Mouse (Mus musculus): ENCODE measurements around the gene Sec11a. TPM values are rescaled to one million over a fixed set of nuclear protein-coding genes. Genes with fewer than 3 reads are reported as not detected.
A peak's percentile ranks its signal among the peaks of the same experiment; 100 is the strongest.

Sec11a gene
- polyA plus RNA-seq, 1 experiment from 2014 or later, result 147 TPM

GRCm38 (mm10) chr7:80904921-80905515 lies 42.6 kb downstream of the Sec11a start, which contains the start of gene Nmb:
TSS of gene Nmb (minus strand) at chr7:80905076.
- peak within 1 kb of the TSS; percentile 63 for H3K4me2 ChIP-seq
- no peaks in the 10 kb centered on the region for H3K9me3 ChIP-seq
- no peaks in the 10 kb centered on the region for H3K27me3 ChIP-seq (replicated peaks)
- peaks cover 3% of the 10 kb centered on the region; the same call in 1 of the 2 replicates for H3K36me3 ChIP-seq (replicated peaks)
- peaks cover 28% of the 10 kb centered on the region for H3K4me1 ChIP-seq
- H3K27ac ChIP-seq, result peak within 1 kb of the TSS; percentile 13
- H3K4me3 ChIP-seq, result peak within 1 kb of the TSS; percentile 30
- peak; percentile 18; the same call in 1 of the 2 replicates for ATAC-seq (replicated peaks)
- peak within 1 kb of the TSS; percentile 23; the same call in 1 of the 2 replicates for H3K9ac ChIP-seq
- 5% methylated on average over 19 of the region's 19 CpGs for WGBS

DNA sequence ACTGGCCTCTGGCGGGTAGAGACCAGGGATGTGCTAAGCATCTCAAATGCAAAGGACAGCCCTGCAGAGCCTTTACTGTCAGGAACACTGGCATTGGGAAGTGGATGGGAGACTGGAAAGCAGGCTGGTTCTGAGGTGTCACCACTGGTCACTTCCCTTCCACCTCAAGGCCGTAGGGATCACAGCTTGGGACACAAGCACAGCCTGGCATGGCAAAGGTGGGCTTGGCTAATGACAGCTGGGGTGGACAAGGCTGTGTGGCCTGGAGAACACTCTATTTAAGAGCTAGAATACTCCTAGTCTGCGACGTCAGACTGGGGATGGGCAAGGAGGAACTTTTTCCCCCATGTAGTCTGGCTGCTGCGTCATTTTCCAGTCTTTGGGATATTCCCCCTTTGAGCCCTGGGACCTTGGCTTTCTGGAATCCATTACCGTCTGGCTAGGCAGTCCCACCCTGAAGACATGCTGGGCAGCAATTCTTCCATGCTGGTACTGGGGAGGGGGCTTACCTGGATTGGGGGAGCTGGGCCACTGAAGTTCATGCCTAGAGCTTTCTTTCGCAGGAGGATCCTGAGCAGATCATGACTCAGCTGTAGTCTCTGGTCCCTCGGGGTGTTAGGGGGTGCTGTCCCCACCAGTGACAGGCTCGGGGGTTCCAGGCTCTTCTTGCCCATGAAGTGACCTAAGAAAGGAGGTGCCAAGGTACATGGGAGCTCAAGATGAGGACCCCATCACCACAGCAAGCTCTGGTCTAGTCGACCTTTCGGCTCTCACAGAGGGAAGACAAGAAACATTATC lies 43.8 kb downstream of the Sec11a start:
- Histone ChIP-seq H3K36me3 (replicated peaks) (peaks cover 3% of the 10 kb centered on the region; the same call in 1 of the 2 replicates), H3K27me3 (replicated peaks) (no peaks in the 10 kb centered on the region), H3K4me3 (no peak overlapping the region), H3K9ac (no peak overlapping the region), H3K27ac (no peak overlapping the region), H3K4me1 (peaks cover 32% of the 10 kb centered on the region), H3K9me3 (no peaks in the 10 kb centered on the region), H3K4me2 (no peak overlapping the region)
- WGBS, result 87% methylated on average over 11 of the region's 11 CpGs
- no peak for ATAC-seq (replicated peaks)

DNA sequence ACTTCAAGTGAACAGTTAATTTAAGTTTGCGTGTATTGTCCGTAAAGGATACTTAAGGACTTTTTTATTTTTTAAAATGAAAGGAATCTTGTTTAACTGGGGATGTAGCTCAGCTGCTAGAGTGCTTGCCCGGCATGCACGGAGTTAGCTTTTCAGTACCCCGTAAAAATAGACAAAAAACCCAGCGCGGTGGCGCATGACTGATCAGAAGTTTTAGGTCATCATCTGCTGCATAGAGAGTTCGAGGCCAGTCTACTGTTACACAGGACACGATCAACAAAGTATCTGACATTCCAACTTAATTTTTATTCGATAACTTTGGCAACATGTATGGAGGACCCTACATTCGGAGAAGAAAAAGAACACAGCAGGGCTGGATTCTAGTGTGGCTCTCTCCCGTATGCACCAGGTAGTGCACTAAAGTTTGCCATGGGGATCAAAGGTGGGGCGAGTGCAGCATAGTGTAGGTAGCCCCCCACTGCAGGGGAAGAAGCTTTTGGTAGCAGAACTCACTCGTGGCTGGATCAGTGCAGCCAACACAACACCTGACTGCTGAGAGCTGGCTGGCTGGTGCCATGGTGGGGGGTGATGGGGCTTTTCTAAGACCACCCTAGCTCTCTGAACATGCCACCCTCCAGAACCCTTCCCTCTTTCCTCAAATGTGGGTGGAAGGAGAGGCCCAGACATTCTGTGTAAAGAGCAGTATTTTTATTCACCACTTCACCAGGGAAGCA lies 45.9 kb downstream of the Sec11a start:
- Histone ChIP-seq H3K9me3 (no peaks in the 10 kb centered on the region), H3K36me3 (replicated peaks) (peaks cover 12% of the 10 kb centered on the region; the same call in 1 of the 2 replicates), H3K4me1 (peaks cover 32% of the 10 kb centered on the region), H3K4me3 (peak overlapping the region; percentile 64), H3K4me2 (peak overlapping the region; percentile 81), H3K9ac (peak overlapping the region; percentile 57), H3K27me3 (replicated peaks) (no peaks in the 10 kb centered on the region), H3K27ac (peak overlapping the region; percentile 81)
- 31% methylated on average over 15 of the region's 15 CpGs for WGBS
- peak; percentile 19 for ATAC-seq (replicated peaks)

DNA sequence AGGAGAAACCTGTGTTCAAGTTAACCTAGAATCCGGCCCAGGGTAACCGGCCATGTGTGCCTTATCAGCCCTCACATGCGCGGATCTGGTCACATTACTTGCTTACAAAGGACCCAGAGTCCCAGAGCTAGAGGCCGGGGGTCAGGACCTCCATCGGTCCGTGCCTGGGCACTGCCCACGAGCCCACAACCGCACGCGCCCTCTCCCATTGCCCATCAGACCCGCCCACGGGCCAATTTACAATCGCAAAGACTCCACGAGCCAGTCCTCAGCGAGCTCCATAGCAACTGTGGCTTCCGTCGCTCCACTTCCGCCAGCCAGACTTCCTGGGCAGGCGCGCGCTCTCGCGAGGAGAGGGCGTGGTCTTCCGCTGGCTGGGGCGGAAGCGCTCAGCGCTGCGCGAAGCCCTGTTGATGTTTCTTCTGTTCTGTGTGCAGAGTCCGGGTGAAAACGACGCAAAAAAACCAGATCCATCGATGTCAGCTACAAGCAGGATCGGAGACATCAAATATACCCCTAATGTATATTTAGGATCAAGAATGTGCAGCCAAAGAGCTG lies 46.6 kb downstream of the Sec11a start, which contains the start of gene Wdr73:
Wdr73 (minus strand) TSS at position 326 of the 558 bp plus-strand sequence.
- H3K4me2 ChIP-seq, result peak within 1 kb of the TSS; percentile 81
- no peaks in the 10 kb centered on the region for H3K9me3 ChIP-seq
- H3K27ac ChIP-seq, result peak within 1 kb of the TSS; percentile 81
- H3K4me1 ChIP-seq, result peaks cover 32% of the 10 kb centered on the region
- H3K36me3 ChIP-seq (replicated peaks), result peaks cover 15% of the 10 kb centered on the region; the same call in 1 of the 2 replicates
- peak within 1 kb of the TSS; percentile 64 for H3K4me3 ChIP-seq
- H3K27me3 ChIP-seq (replicated peaks), result no peaks in the 10 kb centered on the region
- peak; percentile 96 for ATAC-seq (replicated peaks)
- peak within 1 kb of the TSS; percentile 64 for H3K9ac ChIP-seq
- under 1% methylated on average over 36 of the region's 36 CpGs for WGBS

DNA sequence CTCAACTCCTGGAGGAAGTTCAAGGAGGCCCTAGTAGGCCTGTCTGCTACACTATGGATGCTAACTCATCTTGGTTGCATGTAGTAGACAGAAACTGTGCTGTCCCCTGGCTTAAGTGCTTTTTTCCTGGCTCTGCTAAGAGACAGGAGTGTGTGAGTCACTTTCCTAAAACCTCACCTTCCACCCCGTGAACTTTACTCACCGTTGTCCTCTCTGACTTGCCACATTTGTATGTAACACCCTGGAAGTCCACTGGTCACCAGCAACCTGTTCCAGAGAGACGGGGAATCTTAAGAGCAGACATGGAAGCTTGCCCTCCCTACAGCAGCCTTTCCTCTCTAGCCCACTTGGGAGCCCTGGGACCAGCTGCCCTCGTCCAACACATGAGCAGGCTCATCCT lies 49.9 kb downstream of the Sec11a start:
- H3K4me1 ChIP-seq, result peaks cover 19% of the 10 kb centered on the region
- no peak overlapping the region for H3K4me3 ChIP-seq
- no peaks in the 10 kb centered on the region for H3K27me3 ChIP-seq (replicated peaks)
- H3K27ac ChIP-seq, result no peak overlapping the region
- H3K4me2 ChIP-seq, result no peak overlapping the region
- peaks cover 21% of the 10 kb centered on the region; the same call in 1 of the 2 replicates for H3K36me3 ChIP-seq (replicated peaks)
- WGBS, result 95% methylated on average over 4 of the region's 4 CpGs
- H3K9me3 ChIP-seq, result no peaks in the 10 kb centered on the region
- H3K9ac ChIP-seq, result no peak overlapping the region
- no peak for ATAC-seq (replicated peaks)

DNA sequence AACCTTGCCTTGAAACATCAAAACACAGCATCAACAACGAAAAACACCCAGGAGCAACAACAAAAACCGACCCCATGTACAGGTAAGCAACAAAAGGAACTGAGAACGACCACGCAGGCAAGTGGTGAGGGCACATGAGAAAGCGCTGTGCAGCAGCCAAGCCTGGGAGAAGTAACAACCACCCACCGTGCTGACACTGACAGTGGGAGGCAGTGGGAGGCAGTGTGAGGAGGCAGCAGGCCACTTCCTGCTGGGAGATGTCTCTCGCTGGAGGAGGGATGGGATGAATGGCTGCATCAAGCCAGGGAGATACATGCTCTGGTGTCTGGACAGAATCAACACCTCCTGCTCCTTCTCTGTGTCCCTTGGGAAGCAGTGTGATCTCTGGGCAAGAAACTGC lies 50.4 kb downstream of the Sec11a start:
- H3K27ac ChIP-seq, result no peak overlapping the region
- no peak overlapping the region for H3K4me3 ChIP-seq
- peaks cover 19% of the 10 kb centered on the region for H3K4me1 ChIP-seq
- H3K4me2 ChIP-seq, result no peak overlapping the region
- no peaks in the 10 kb centered on the region for H3K27me3 ChIP-seq (replicated peaks)
- no peaks in the 10 kb centered on the region for H3K9me3 ChIP-seq
- no peak overlapping the region for H3K9ac ChIP-seq
- no peak for ATAC-seq (replicated peaks)
- peaks cover 27% of the 10 kb centered on the region; the same call in 1 of the 2 replicates for H3K36me3 ChIP-seq (replicated peaks)
- WGBS, result 92% methylated on average over 7 of the region's 7 CpGs

DNA sequence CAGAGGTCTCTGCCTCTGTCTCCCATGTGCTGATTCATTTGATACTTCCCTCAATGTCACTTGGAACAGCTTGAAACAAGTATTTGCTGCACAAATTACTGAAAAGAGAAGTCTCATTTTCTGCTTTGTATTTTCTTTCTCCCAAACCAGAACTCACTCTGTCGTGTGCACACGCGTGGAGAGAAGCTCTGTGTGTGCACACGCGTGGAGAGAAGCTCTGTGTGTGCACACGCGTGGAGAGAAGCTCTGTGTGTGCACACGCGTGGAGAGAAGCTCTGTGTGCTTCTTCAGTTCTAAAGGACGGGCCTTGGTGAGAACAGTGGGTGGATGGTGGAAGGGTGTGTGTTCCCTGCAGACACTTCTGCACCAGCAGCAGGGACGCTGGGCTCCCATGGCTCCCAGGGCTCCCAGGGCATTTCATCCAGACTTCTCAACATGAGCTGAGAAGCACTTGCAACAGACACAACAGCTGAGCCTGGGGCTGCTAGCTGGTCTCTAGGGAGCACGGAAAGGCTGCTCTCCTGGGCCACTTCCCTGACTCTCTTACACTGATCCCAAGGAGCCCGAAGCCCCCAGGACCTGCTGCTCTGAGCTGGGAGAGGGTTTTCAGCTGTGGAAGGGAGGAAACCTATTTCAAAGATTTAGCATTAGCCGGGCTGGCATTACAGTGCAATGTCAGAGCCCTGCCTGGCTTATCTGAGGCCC lies 52.6 kb downstream of the Sec11a start:
- no peak overlapping the region for H3K4me2 ChIP-seq
- peaks cover 4% of the 10 kb centered on the region for H3K4me1 ChIP-seq
- no peak for ATAC-seq (replicated peaks)
- no peak overlapping the region for H3K27ac ChIP-seq
- no peaks in the 10 kb centered on the region for H3K9me3 ChIP-seq
- no peaks in the 10 kb centered on the region for H3K27me3 ChIP-seq (replicated peaks)
- no peak overlapping the region for H3K9ac ChIP-seq
- peaks cover 36% of the 10 kb centered on the region for H3K36me3 ChIP-seq (replicated peaks)
- H3K4me3 ChIP-seq, result no peak overlapping the region
- WGBS, result 93% methylated on average over 14 of the region's 14 CpGs

- Histone ChIP-seq H3K9ac (no peak overlapping the region), H3K27ac (no peak overlapping the region), H3K4me2 (no peak overlapping the region), H3K4me3 (no peak overlapping the region), H3K4me1 (peaks cover 4% of the 10 kb centered on the region; the same call in 1 of the 2 replicates), H3K9me3 (no peaks in the 10 kb centered on the region), H3K27me3 (replicated peaks) (no peaks in the 10 kb centered on the region), H3K36me3 (replicated peaks) (peaks cover 36% of the 10 kb centered on the region)
- ATAC-seq (replicated peaks), result no peak
- 87% methylated on average over 7 of the region's 7 CpGs for WGBS
These were observed 53.4 kb downstream of the Sec11a start for GRCm38 (mm10) chr7:80894196-80894595.

GRCm38 (mm10) chr7:80893753-80894129 lies 53.8 kb downstream of the Sec11a start:
- 82% methylated on average over 6 of the region's 6 CpGs for WGBS
- Histone ChIP-seq H3K36me3 (replicated peaks) (peaks cover 36% of the 10 kb centered on the region), H3K4me3 (no peak overlapping the region), H3K4me2 (no peak overlapping the region), H3K9me3 (no peaks in the 10 kb centered on the region), H3K27ac (no peak overlapping the region), H3K4me1 (peaks cover 8% of the 10 kb centered on the region; the same call in 1 of the 2 replicates), H3K27me3 (replicated peaks) (no peaks in the 10 kb centered on the region), H3K9ac (no peak overlapping the region)
- no peak for ATAC-seq (replicated peaks)

- ATAC-seq (replicated peaks), result no peak
- 93% methylated on average over 15 of the region's 15 CpGs for WGBS
- H3K36me3 ChIP-seq (replicated peaks), result peaks cover 34% of the 10 kb centered on the region
- no peak overlapping the region for H3K4me3 ChIP-seq
- no peak overlapping the region for H3K9ac ChIP-seq
- no peaks in the 10 kb centered on the region for H3K9me3 ChIP-seq
- H3K27me3 ChIP-seq (replicated peaks), result no peaks in the 10 kb centered on the region
- H3K27ac ChIP-seq, result no peak overlapping the region
- H3K4me1 ChIP-seq, result peaks cover 8% of the 10 kb centered on the region; the same call in 1 of the 2 replicates
- no peak overlapping the region for H3K4me2 ChIP-seq
These were observed 54.4 kb downstream of the Sec11a start for GRCm38 (mm10) chr7:80893086-80893752.

DNA sequence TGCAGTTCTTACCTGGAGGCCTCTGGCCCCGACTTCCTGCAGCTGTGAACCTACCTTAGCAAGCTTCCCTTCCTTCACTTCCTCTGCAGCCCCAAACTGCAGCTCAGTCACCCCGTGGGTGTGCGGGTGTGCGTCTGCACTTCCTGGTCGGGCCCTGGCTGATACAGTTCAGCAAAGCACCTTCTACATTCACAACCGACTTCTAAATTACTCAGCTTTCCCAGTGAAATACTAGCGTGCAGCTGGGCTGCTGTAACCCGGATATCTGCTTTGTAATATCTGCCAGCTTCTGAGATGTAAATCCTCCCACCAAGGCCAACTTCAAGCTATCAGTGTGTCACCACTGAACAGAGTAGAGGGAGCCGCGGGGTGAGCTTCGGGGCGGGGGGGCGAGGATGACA lies 57.7 kb downstream of the Sec11a start:
- Histone ChIP-seq H3K27ac (peak overlapping the region; percentile 57; the same call in 1 of the 2 replicates), H3K36me3 (replicated peaks) (peaks cover 22% of the 10 kb centered on the region), H3K9ac (no peak overlapping the region), H3K4me3 (no peak overlapping the region), H3K9me3 (no peaks in the 10 kb centered on the region), H3K4me1 (peaks cover 8% of the 10 kb centered on the region; the same call in 1 of the 2 replicates), H3K4me2 (no peak overlapping the region), H3K27me3 (replicated peaks) (no peaks in the 10 kb centered on the region)
- ATAC-seq (replicated peaks), result no peak
- 83% methylated on average over 13 of the region's 13 CpGs for WGBS
